Mouse (Mus musculus): ENCODE data around the gene Gcn1l1.

DNA sequence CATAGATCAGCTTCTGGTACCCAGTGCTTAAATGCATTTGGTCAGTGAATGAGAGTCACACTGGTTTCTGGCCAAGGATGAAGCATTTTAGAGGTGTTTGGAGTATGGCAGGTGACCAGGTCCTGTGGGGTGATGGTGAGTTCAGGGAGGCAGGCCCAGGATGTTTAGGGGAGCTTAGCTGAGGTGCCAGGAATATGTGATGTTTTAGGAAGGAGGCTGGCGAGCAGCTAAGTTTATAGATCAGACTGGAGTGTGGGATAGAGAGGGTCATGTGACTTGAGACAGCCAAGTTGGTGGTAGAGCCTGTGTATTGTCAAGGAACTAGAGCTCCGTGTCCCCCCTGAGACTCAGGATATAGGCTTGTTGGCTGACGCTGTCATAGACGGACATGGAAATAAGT is 68.0 kb downstream of the Gcn1l1 start:
- TF ChIP-seq CTCF (IDR thresholded peaks at IDR 0.05; ENCODE audit: borderline replicate concordance, extremely low read depth, insufficient read depth, insufficient read length) = no peak
- no peak for TF ChIP-seq POLR2A (IDR thresholded peaks at IDR 0.05; ENCODE audit: borderline replicate concordance, extremely low read depth, insufficient read depth, insufficient read length, poor library complexity, severe bottlenecking)
